Mouse (Mus musculus): ENCODE results near the gene Gne. TPM values are rescaled to one million over a fixed set of nuclear protein-coding genes. Genes with fewer than 3 reads are reported as not detected.
A peak's percentile ranks its signal among the peaks of the same experiment; 100 is the strongest.

Gne gene
- polyA plus RNA-seq, 1 experiment from 2014 or later = 29.9 TPM

- no peaks in the 10 kb centered on the region for H3K36me3 ChIP-seq (ENCODE audit: control insufficient read depth, insufficient read depth, low read length)
- WGBS = 85% methylated on average over 7 of the region's 7 CpGs
- H3K4me1 ChIP-seq (ENCODE audit: control insufficient read depth, insufficient read depth, low read length) = no peaks in the 10 kb centered on the region
- no peaks in the 10 kb centered on the region for H3K27me3 ChIP-seq (ENCODE audit: control insufficient read depth, insufficient read depth, low read depth, low read length)
- H3K27ac ChIP-seq (ENCODE audit: low read length) = no peak overlapping the region
- no peak overlapping the region for H3K9ac ChIP-seq (ENCODE audit: low read depth, low read length)
- no peak overlapping the region for H3K4me3 ChIP-seq (ENCODE audit: low read depth, low read length)
- no peak for ATAC-seq
- no peaks in the 10 kb centered on the region for H3K9me3 ChIP-seq (replicated peaks; ENCODE audit: control insufficient read depth, low read length, poor library complexity, severe bottlenecking)
- no peak overlapping the region for H3K4me2 ChIP-seq (ENCODE audit: low read length)
These were observed 5.5 kb downstream of the Gne start for GRCm38 (mm10) chr4:44078358-44078933.

GRCm38 (mm10) chr4:44074422-44074821 is 9.6 kb downstream of the Gne start:
- WGBS = 75% methylated on average over 4 of the region's 4 CpGs
- H3K36me3 ChIP-seq (ENCODE audit: control insufficient read depth, insufficient read depth, low read length) = no peaks in the 10 kb centered on the region
- no peak overlapping the region for H3K4me2 ChIP-seq (ENCODE audit: low read length)
- H3K4me3 ChIP-seq (ENCODE audit: low read depth, low read length) = no peak overlapping the region
- ATAC-seq = no peak
- no peak overlapping the region for H3K9ac ChIP-seq (ENCODE audit: low read depth, low read length)
- no peaks in the 10 kb centered on the region for H3K9me3 ChIP-seq (replicated peaks; ENCODE audit: control insufficient read depth, low read length, poor library complexity, severe bottlenecking)
- H3K27me3 ChIP-seq (ENCODE audit: control insufficient read depth, insufficient read depth, low read depth, low read length) = no peaks in the 10 kb centered on the region
- H3K27ac ChIP-seq (ENCODE audit: low read length) = no peak overlapping the region
- H3K4me1 ChIP-seq (ENCODE audit: control insufficient read depth, insufficient read depth, low read length) = peaks cover 19% of the 10 kb centered on the region

GRCm38 (mm10) chr4:44073799-44074198 is 10.2 kb downstream of the Gne start:
- no peaks in the 10 kb centered on the region for H3K27me3 ChIP-seq (ENCODE audit: control insufficient read depth, insufficient read depth, low read depth, low read length)
- 86% methylated on average over 3 of the region's 3 CpGs for WGBS
- no peak overlapping the region for H3K4me3 ChIP-seq (ENCODE audit: low read depth, low read length)
- H3K4me1 ChIP-seq (ENCODE audit: control insufficient read depth, insufficient read depth, low read length) = peaks cover 19% of the 10 kb centered on the region
- no peak overlapping the region for H3K4me2 ChIP-seq (ENCODE audit: low read length)
- H3K9ac ChIP-seq (ENCODE audit: low read depth, low read length) = no peak overlapping the region
- H3K9me3 ChIP-seq (replicated peaks; ENCODE audit: control insufficient read depth, low read length, poor library complexity, severe bottlenecking) = no peaks in the 10 kb centered on the region
- no peaks in the 10 kb centered on the region for H3K36me3 ChIP-seq (ENCODE audit: control insufficient read depth, insufficient read depth, low read length)
- no peak for ATAC-seq
- no peak overlapping the region for H3K27ac ChIP-seq (ENCODE audit: low read length)

GRCm38 (mm10) chr4:44072873-44073441 is 11.0 kb downstream of the Gne start:
- ATAC-seq = peak; percentile 75
- no peaks in the 10 kb centered on the region for H3K9me3 ChIP-seq (replicated peaks; ENCODE audit: control insufficient read depth, low read length, poor library complexity, severe bottlenecking)
- peak overlapping the region; percentile 86 for H3K27ac ChIP-seq (ENCODE audit: low read length)
- H3K4me2 ChIP-seq (ENCODE audit: low read length) = peak overlapping the region; percentile 58
- 11% methylated on average over 9 of the region's 9 CpGs for WGBS
- H3K4me1 ChIP-seq (ENCODE audit: control insufficient read depth, insufficient read depth, low read length) = peaks cover 19% of the 10 kb centered on the region
- H3K4me3 ChIP-seq (ENCODE audit: low read depth, low read length) = peak overlapping the region; percentile 79
- peak overlapping the region; percentile 91 for H3K9ac ChIP-seq (ENCODE audit: low read depth, low read length)
- H3K27me3 ChIP-seq (ENCODE audit: control insufficient read depth, insufficient read depth, low read depth, low read length) = no peaks in the 10 kb centered on the region
- H3K36me3 ChIP-seq (ENCODE audit: control insufficient read depth, insufficient read depth, low read length) = no peaks in the 10 kb centered on the region

GRCm38 (mm10) chr4:44072146-44072872 is 11.7 kb downstream of the Gne start:
- Histone ChIP-seq H3K4me2 (ENCODE audit: low read length) (peak overlapping the region; percentile 58), H3K4me1 (ENCODE audit: control insufficient read depth, insufficient read depth, low read length) (peaks cover 19% of the 10 kb centered on the region), H3K4me3 (ENCODE audit: low read depth, low read length) (peak overlapping the region; percentile 79), H3K9ac (ENCODE audit: low read depth, low read length) (peak overlapping the region; percentile 91), H3K36me3 (ENCODE audit: control insufficient read depth, insufficient read depth, low read length) (no peaks in the 10 kb centered on the region), H3K27ac (ENCODE audit: low read length) (peak overlapping the region; percentile 86), H3K9me3 (replicated peaks; ENCODE audit: control insufficient read depth, low read length, poor library complexity, severe bottlenecking) (no peaks in the 10 kb centered on the region), H3K27me3 (ENCODE audit: control insufficient read depth, insufficient read depth, low read depth, low read length) (no peaks in the 10 kb centered on the region)
- under 1% methylated on average over 66 of the region's 70 CpGs for WGBS
- peak; percentile 98 for ATAC-seq

GRCm38 (mm10) chr4:44071741-44072145 is 12.2 kb downstream of the Gne start:
- Histone ChIP-seq H3K27ac (ENCODE audit: low read length) (peak overlapping the region; percentile 86), H3K4me3 (ENCODE audit: low read depth, low read length) (peak overlapping the region; percentile 79), H3K9me3 (replicated peaks; ENCODE audit: control insufficient read depth, low read length, poor library complexity, severe bottlenecking) (no peaks in the 10 kb centered on the region), H3K27me3 (ENCODE audit: control insufficient read depth, insufficient read depth, low read depth, low read length) (no peaks in the 10 kb centered on the region), H3K36me3 (ENCODE audit: control insufficient read depth, insufficient read depth, low read length) (no peaks in the 10 kb centered on the region), H3K4me1 (ENCODE audit: control insufficient read depth, insufficient read depth, low read length) (peaks cover 19% of the 10 kb centered on the region), H3K4me2 (ENCODE audit: low read length) (peak overlapping the region; percentile 58), H3K9ac (ENCODE audit: low read depth, low read length) (peak overlapping the region; percentile 91)
- 13% methylated on average over 11 of the region's 11 CpGs for WGBS
- ATAC-seq = peak; percentile 29; the same call in 1 of the 2 replicates

- H3K9ac ChIP-seq (ENCODE audit: low read depth, low read length) = no peak overlapping the region; the same call in 1 of the 2 replicates
- H3K4me2 ChIP-seq (ENCODE audit: low read length) = peak overlapping the region; percentile 58
- 79% methylated on average over 4 of the region's 4 CpGs for WGBS
- peaks cover 19% of the 10 kb centered on the region for H3K4me1 ChIP-seq (ENCODE audit: control insufficient read depth, insufficient read depth, low read length)
- H3K27ac ChIP-seq (ENCODE audit: low read length) = no peak overlapping the region
- no peaks in the 10 kb centered on the region for H3K36me3 ChIP-seq (ENCODE audit: control insufficient read depth, insufficient read depth, low read length)
- no peaks in the 10 kb centered on the region for H3K9me3 ChIP-seq (replicated peaks; ENCODE audit: control insufficient read depth, low read length, poor library complexity, severe bottlenecking)
- no peaks in the 10 kb centered on the region for H3K27me3 ChIP-seq (ENCODE audit: control insufficient read depth, insufficient read depth, low read depth, low read length)
- no peak overlapping the region for H3K4me3 ChIP-seq (ENCODE audit: low read depth, low read length)
- ATAC-seq = no peak
These were observed 13.3 kb downstream of the Gne start for GRCm38 (mm10) chr4:44070641-44071040.

GRCm38 (mm10) chr4:44069411-44069810 is 14.6 kb downstream of the Gne start:
- H3K4me1 ChIP-seq (ENCODE audit: control insufficient read depth, insufficient read depth, low read length) = peaks cover 21% of the 10 kb centered on the region

GRCm38 (mm10) chr4:44068736-44069135 is 15.2 kb downstream of the Gne start:
- no peaks in the 10 kb centered on the region for H3K27me3 ChIP-seq (ENCODE audit: control insufficient read depth, insufficient read depth, low read depth, low read length)
- H3K4me2 ChIP-seq (ENCODE audit: low read length) = no peak overlapping the region
- H3K4me3 ChIP-seq (ENCODE audit: low read depth, low read length) = no peak overlapping the region
- H3K4me1 ChIP-seq (ENCODE audit: control insufficient read depth, insufficient read depth, low read length) = peaks cover 21% of the 10 kb centered on the region
- no peaks in the 10 kb centered on the region for H3K36me3 ChIP-seq (ENCODE audit: control insufficient read depth, insufficient read depth, low read length)
- no peak for ATAC-seq
- H3K9me3 ChIP-seq (replicated peaks; ENCODE audit: control insufficient read depth, low read length, poor library complexity, severe bottlenecking) = no peaks in the 10 kb centered on the region
- H3K27ac ChIP-seq (ENCODE audit: low read length) = no peak overlapping the region
- no peak overlapping the region for H3K9ac ChIP-seq (ENCODE audit: low read depth, low read length)
- WGBS = 21% methylated on average over 9 of the region's 9 CpGs

More at GRCm38 (mm10) chr4:44069411-44069810, 14.6 kb downstream of the Gne start:
- 97% methylated on average over 4 of the region's 4 CpGs for WGBS
- H3K36me3 ChIP-seq (ENCODE audit: control insufficient read depth, insufficient read depth, low read length) = no peaks in the 10 kb centered on the region
- ATAC-seq = no peak
- H3K4me3 ChIP-seq (ENCODE audit: low read depth, low read length) = no peak overlapping the region
- H3K9ac ChIP-seq (ENCODE audit: low read depth, low read length) = no peak overlapping the region
- H3K9me3 ChIP-seq (replicated peaks; ENCODE audit: control insufficient read depth, low read length, poor library complexity, severe bottlenecking) = no peaks in the 10 kb centered on the region
- H3K4me2 ChIP-seq (ENCODE audit: low read length) = no peak overlapping the region
- no peak overlapping the region for H3K27ac ChIP-seq (ENCODE audit: low read length)
- H3K27me3 ChIP-seq (ENCODE audit: control insufficient read depth, insufficient read depth, low read depth, low read length) = no peaks in the 10 kb centered on the region
